Mouse (Mus musculus): ENCODE data around the gene Tmem132d.

DNA sequence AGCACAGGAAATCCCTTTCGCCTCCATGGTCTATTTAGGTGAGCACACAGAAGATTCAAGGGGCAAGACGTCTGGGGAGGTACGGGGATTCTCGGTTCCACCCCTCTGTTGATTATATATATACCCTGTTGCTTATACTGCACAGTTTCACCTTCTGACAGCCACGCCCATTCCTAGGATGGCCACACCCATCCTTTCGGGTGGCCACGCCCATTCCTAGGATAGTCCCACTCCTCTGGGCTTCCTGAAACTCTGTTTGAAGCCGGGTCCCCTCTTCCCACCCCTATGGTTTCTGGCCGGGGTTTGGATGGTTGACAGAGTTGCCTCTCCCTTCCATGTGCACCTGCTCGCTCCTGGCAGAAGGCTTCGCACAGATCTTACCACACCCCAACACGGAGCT lies 22.9 kb upstream of the Tmem132d start:
- no peak for TF ChIP-seq CTCF (IDR thresholded peaks at IDR 0.05; ENCODE audit: control insufficient read depth, insufficient read depth, insufficient read length)
- TF ChIP-seq CEBPB (IDR thresholded peaks at IDR 0.05; ENCODE audit: low read depth) = no peak
- TF ChIP-seq USF1 (IDR thresholded peaks at IDR 0.05; ENCODE audit: low read depth) = no peak
- no peak for TF ChIP-seq MAX (IDR thresholded peaks at IDR 0.05)
- no peak for TF ChIP-seq FOSL1 (IDR thresholded peaks at IDR 0.05; ENCODE audit: insufficient read depth, low read length, poor library complexity, severe bottlenecking)
- TF ChIP-seq MYOG (IDR thresholded peaks at IDR 0.05; ENCODE audit: control insufficient read depth, extremely low read depth, insufficient read length) = no peak
